Mouse (Mus musculus) lung, embryonic 14.5 days (tissue): ENCODE data around the gene Mcam. TPM values are rescaled to one million over a fixed set of nuclear protein-coding genes. Genes with fewer than 3 reads are reported as not detected.
A peak's percentile ranks its signal among the peaks of the same experiment; 100 is the strongest.

Experiments
- ATAC-seq: fragments of 200-750 bp; cut with Nextera tagmentation; 2 replicates; pipeline ENCODE4 v1.8.0; 2017; ENCODE audit warnings: mild to moderate bottlenecking, moderate TSS enrichment, moderate library complexity; ENCODE audit not compliant: insufficient read depth
- DNase-seq: peaks from one replicate; pipeline ENCODE4 v3.0.0-alpha.2; 2015
- H3K27ac ChIP-seq: fragments of 300-500 bp; sonication (generic); 2 replicates; pipeline ENCODE4 v1.5.1; 2014; ENCODE audit warnings: low read depth, mild to moderate bottlenecking, moderate library complexity
- H3K27me3 ChIP-seq: fragments of 300-500 bp; sonication (generic); 2 replicates; pipeline ENCODE4 v1.6.1; 2014; ENCODE audit warnings: low read length, control low read depth; ENCODE audit not compliant: insufficient read depth
- H3K36me3 ChIP-seq: fragments of 300-500 bp; sonication (generic); 2 replicates; pipeline ENCODE4 v1.6.1; 2014; ENCODE audit warnings: control low read depth; ENCODE audit not compliant: insufficient read depth
- H3K4me1 ChIP-seq: fragments of 300-500 bp; sonication (generic); 2 replicates; pipeline ENCODE4 v1.6.1; 2014; ENCODE audit warnings: antibody characterized with exemption, control low read depth; ENCODE audit not compliant: insufficient read depth
- H3K4me2 ChIP-seq: fragments of 300-500 bp; sonication (generic); 2 replicates; pipeline ENCODE4 v1.6.1; 2014; ENCODE audit warnings: mild to moderate bottlenecking
- H3K4me3 ChIP-seq: fragments of 300-500 bp; sonication (generic); 2 replicates; pipeline ENCODE4 v1.5.1; 2014; ENCODE audit warnings: low read depth, low read length
- H3K9ac ChIP-seq: fragments of 300-500 bp; sonication (generic); 2 replicates; pipeline ENCODE4 v1.6.1; 2014
- H3K9me3 ChIP-seq: fragments of 300-500 bp; sonication (generic); 2 replicates; pipeline ENCODE4 v1.6.1; 2016; ENCODE audit warnings: low read depth, low read length, control low read depth
- CTCF ChIP-seq: IDR thresholded peaks from 2 replicates; pipeline ENCODE4 v1.5.1; 2016; ENCODE audit warnings: antibody characterized with exemption, low read depth
- WGBS: fragments of 180-500 bp; shearing (Covaris S2); extraction: QIAGEN DNeasy Blood & Tissue Kit; methylation state at CpG from one replicate; pipeline ENCODE4 v1.1.7; 2014; 5-methylcytosine and 5-hydroxymethylcytosine counted together
- polyA plus RNA-seq: library from polyadenylated mRNA; unstranded; fragments of >200 nt; fragmentation: Nextera tagmentation; extraction: Ambion mirVana; gene quantifications from 2 replicates; pipeline ENCODE4 v1.2.1, GENCODE M21; 2014

Gene Mcam
- polyA plus RNA-seq, 1 experiment from 2014 or later, result 84.9 TPM

DNA sequence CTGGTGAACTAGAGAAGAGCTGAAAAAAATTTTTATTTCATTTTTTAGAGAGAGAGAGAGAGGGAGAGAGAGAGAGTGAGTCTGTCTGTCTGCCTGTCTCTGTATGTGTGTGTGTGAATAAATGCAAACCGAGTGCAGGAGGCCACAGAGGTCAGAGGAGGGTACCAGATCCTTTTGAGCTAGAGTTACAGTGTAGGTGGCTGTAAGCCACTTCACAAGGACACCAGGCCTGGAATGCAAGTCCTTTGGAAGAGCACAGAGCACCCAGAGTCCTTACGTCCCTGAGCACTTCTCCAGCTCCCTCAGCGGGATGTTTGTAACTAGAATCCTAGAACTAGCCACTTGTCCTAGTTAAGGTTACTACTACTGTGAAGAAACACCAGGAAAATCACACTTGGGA is 25.6 kb downstream of the Mcam start:
- H3K4me3 ChIP-seq, result no peak overlapping the region

DNA sequence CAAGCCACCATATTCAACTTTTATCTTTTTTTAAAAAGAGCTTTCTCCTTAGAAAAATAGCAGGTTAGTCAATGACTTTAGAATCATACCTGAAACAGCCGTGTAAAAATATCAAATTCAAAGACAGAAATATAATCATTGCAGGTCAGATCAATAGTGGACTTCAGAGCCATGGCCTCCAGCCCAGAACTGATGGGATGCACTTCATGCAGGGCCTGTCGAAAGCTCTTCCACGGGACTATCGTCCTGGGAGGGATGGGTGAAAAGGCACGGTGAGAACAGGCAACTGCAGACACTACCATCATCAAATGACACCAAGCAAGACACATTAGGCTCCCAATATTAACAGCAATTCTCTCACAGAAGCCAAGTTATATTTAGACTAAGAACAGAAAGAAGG is 34.7 kb downstream of the Mcam start:
- H3K4me1 ChIP-seq, result no peaks in the 10 kb centered on the region
- 77% methylated on average over 5 of the region's 5 CpGs for WGBS
- H3K9me3 ChIP-seq, result no peaks in the 10 kb centered on the region
- no peak overlapping the region for H3K4me3 ChIP-seq
- H3K27me3 ChIP-seq, result no peaks in the 10 kb centered on the region
- no peak overlapping the region for H3K9ac ChIP-seq
- no peak overlapping the region for H3K27ac ChIP-seq
- peaks cover 76% of the 10 kb centered on the region for H3K36me3 ChIP-seq
- no peak overlapping the region for H3K4me2 ChIP-seq
- ATAC-seq (no peak), DNase-seq (no peak)
- TF ChIP-seq CTCF, result no peak

More for the DNA sequence above, 25.6 kb downstream of the Mcam start:
- Histone ChIP-seq H3K4me2 (no peak overlapping the region), H3K27ac (no peak overlapping the region), H3K27me3 (no peaks in the 10 kb centered on the region), H3K4me1 (no peaks in the 10 kb centered on the region), H3K9me3 (no peaks in the 10 kb centered on the region), H3K36me3 (peaks cover 71% of the 10 kb centered on the region), H3K9ac (no peak overlapping the region)
- DNase-seq (no peak), ATAC-seq (no peak)
- WGBS, result 75% methylated on average over 3 of the region's 3 CpGs
- TF ChIP-seq CTCF, result no peak

DNA sequence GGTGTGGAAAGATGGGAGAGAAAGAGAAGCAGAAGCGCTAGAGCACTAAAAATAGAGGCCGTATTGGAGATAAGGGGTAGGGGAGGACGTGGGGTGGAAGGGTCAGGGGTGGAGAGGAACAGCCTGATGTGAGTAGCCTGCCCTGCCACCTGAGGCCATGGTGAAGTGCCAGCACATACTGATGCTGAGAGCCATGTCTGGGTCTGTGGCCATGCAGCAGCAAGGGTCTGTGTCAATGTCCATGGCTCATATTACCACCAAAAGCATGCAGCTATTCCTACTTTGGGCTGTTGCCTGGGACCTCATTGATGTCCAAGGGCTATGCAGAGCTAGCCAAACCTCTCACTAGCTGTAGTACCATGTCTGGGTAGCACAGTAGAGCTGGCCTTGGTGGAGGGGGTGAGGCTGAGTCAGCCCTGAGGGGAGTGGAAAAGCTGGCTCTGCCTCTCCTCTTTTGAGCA is 36.5 kb downstream of the Mcam start:
- no peak for ATAC-seq
- TF ChIP-seq CTCF, result no peak
- H3K4me2 ChIP-seq, result no peak overlapping the region
- H3K9me3 ChIP-seq, result no peaks in the 10 kb centered on the region
- H3K27ac ChIP-seq, result no peak overlapping the region
- 77% methylated on average over 3 of the region's 3 CpGs for WGBS
- H3K27me3 ChIP-seq, result no peaks in the 10 kb centered on the region
- no peaks in the 10 kb centered on the region for H3K4me1 ChIP-seq
- no peak for DNase-seq
- H3K9ac ChIP-seq, result no peak overlapping the region
- no peak overlapping the region for H3K4me3 ChIP-seq
- peaks cover 60% of the 10 kb centered on the region for H3K36me3 ChIP-seq

DNA sequence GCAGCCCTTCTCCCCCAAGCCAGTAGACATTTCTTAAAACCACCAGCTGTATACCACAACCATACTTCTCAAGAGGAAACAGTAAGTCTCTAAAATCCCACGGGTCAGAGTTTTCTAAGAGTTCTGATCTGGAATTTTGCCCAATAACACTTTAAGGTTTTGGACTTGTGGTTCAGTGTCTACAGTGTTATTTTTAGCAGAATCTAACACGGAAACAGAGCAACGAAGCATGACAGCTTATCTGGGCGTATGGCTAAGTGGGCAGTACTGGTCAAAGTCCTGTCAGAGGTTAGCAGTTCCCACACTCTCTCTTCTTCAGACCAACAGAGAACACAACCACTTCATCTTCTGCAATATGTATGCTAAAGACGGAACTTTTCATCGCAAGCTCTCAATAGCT is 41.3 kb downstream of the Mcam start:
- Histone ChIP-seq H3K4me3 (no peak overlapping the region), H3K36me3 (peaks cover 23% of the 10 kb centered on the region), H3K4me2 (no peak overlapping the region), H3K27ac (no peak overlapping the region), H3K4me1 (no peaks in the 10 kb centered on the region), H3K9ac (no peak overlapping the region), H3K27me3 (no peaks in the 10 kb centered on the region), H3K9me3 (no peaks in the 10 kb centered on the region)
- ATAC-seq (no peak), DNase-seq (peak; percentile 25)
- WGBS, result 57% methylated on average over 6 of the region's 6 CpGs
- TF ChIP-seq CTCF, result no peak

DNA sequence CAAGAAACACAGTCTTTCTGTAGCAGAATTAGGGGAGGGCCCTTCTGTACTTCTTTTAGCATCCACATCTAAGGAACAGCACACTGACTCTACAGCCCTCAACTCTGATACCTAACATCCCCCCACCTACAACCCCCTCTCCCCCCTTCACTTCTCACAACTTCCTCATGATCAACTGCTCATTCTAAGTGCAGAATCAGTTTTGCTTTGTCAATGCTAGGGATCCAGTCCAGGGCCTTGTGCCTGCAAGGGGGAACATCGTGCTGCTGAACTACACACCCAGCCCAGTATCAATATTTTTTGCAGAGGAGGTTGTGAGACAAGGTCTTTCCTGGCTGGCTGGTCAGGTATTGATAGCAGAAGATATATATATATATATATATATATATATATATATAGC is 41.7 kb downstream of the Mcam start:
- no peaks in the 10 kb centered on the region for H3K4me1 ChIP-seq
- ATAC-seq (no peak), DNase-seq (no peak)
- no peaks in the 10 kb centered on the region for H3K9me3 ChIP-seq
- no peak overlapping the region for H3K4me2 ChIP-seq
- peaks cover 19% of the 10 kb centered on the region for H3K36me3 ChIP-seq
- TF ChIP-seq CTCF, result no peak
- no peak overlapping the region for H3K9ac ChIP-seq
- no peaks in the 10 kb centered on the region for H3K27me3 ChIP-seq
- H3K4me3 ChIP-seq, result no peak overlapping the region
- 79% methylated on average over 1 of the region's 1 CpGs for WGBS
- H3K27ac ChIP-seq, result no peak overlapping the region

DNA sequence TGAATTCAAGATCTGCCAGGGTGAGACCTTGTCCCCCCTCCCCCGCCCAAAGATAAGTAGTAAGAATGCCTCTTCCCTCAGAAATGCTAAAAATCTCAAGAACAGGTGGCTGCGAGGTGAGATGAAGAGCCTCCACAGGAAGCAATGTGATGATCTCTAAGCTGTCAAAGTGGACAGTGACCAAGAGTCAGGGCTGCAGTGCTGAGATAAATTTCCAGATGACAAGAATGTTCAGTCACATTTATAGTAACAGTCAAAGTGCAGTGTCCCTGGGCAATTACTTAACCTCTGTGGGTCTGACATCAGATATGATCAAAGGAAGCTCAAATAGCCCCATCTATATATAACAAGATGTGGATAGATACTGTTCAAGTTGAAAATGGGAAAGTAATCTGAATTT is 43.1 kb downstream of the Mcam start:
- 73% methylated on average over 2 of the region's 2 CpGs for WGBS
- no peak for DNase-seq
- no peak for TF ChIP-seq CTCF
- Histone ChIP-seq H3K9ac (no peak overlapping the region), H3K4me3 (no peak overlapping the region), H3K27ac (no peak overlapping the region), H3K4me2 (no peak overlapping the region), H3K36me3 (peaks cover 6% of the 10 kb centered on the region), H3K4me1 (no peaks in the 10 kb centered on the region), H3K9me3 (no peaks in the 10 kb centered on the region), H3K27me3 (no peaks in the 10 kb centered on the region)
- no peak for ATAC-seq

DNA sequence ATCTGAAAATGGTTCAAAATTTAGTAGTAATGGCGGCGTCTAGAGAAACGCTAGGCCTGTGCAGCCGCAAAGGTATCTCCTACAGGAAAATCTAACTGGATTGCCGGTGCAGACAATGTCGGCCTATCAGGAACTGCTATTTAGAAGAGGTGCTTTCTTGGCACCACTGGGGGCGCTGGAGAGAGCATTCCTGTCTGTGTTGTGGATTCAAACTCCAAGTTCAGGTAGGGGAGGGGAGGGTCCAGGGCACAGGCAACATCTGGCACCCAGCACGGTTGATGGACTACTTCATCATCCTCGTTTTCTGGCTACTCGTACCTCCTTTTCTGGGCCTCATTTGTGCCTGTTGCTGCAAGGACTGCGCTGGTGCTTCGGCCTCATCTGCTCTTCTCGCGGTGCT is 44.1 kb downstream of the Mcam start:
- no peak for ATAC-seq
- Histone ChIP-seq H3K27me3 (no peaks in the 10 kb centered on the region), H3K4me2 (no peak overlapping the region), H3K36me3 (no peaks in the 10 kb centered on the region), H3K9me3 (no peaks in the 10 kb centered on the region), H3K4me1 (no peaks in the 10 kb centered on the region), H3K9ac (no peak overlapping the region), H3K27ac (no peak overlapping the region), H3K4me3 (no peak overlapping the region)
- WGBS, result 82% methylated on average over 14 of the region's 14 CpGs
- peak; percentile 14 for DNase-seq
- peak; percentile 30; the same call in 1 of the 2 replicates for TF ChIP-seq CTCF

DNA sequence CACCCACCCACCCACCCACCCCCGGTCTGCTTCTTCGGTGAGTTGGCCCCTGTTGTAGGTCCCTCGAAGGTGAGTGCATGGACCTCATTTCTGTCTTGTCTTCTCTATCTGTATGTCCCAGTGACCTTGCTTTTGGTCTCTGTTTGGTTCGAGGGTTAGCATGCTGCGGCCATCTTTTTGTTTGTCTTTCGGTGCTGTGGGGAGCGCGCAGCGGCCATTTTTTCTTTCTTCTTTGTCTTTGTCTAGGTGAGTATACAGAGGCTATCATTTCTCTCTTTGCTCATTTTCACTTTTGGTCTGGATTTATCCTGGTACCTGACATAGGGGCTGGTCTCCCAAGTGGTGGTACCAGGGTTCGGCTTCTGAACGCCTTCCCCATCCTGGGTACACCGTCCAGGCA is 44.5 kb downstream of the Mcam start:
- no peak for ATAC-seq
- H3K4me1 ChIP-seq, result no peaks in the 10 kb centered on the region
- DNase-seq, result no peak
- no peak overlapping the region for H3K9ac ChIP-seq
- H3K4me2 ChIP-seq, result no peak overlapping the region
- no peak overlapping the region for H3K27ac ChIP-seq
- no peaks in the 10 kb centered on the region for H3K9me3 ChIP-seq
- H3K27me3 ChIP-seq, result no peaks in the 10 kb centered on the region
- no peak for TF ChIP-seq CTCF
- no peak overlapping the region for H3K4me3 ChIP-seq
- no peaks in the 10 kb centered on the region for H3K36me3 ChIP-seq
- WGBS, result 95% methylated on average over 12 of the region's 12 CpGs
